Mouse (Mus musculus): ENCODE data around the gene Ankrd40.

- TF ChIP-seq FLI1 (IDR thresholded peaks at IDR 0.05; ENCODE audit: low read length) (no peak), GATA1 (IDR thresholded peaks at IDR 0.05; ENCODE audit: borderline replicate concordance, low read length) (no peak)
Observed at GRCm38 (mm10) chr11:94351094-94351493, 23.3 kb downstream of the Ankrd40 start.

Measured in megakaryocyte, embryonic 14.5 days (primary cell).